Mouse (Mus musculus) embryonic fibroblast, embryonic 13.5 days (primary cell): ENCODE results near the gene Nup37. TPM values are rescaled to one million over a fixed set of nuclear protein-coding genes. Genes with fewer than 3 reads are reported as not detected.
A peak's percentile ranks its signal among the peaks of the same experiment; 100 is the strongest.

ENCODE experiments used
- H3K27ac ChIP-seq: 2 replicates; pipeline ENCODE4 v1.5.1; 2012; ENCODE audit warnings: low read length, control low read depth, inconsistent platforms; ENCODE audit not compliant: insufficient read depth
- H3K4me1 ChIP-seq: 2 replicates; pipeline ENCODE4 v1.6.1; 2011; ENCODE audit warnings: low read length; ENCODE audit not compliant: control insufficient read depth, insufficient read depth
- H3K4me3 ChIP-seq: 2 replicates; pipeline ENCODE4 v1.5.1; 2011; ENCODE audit warnings: mild to moderate bottlenecking, control low read depth, low read length; ENCODE audit not compliant: insufficient read depth
- CTCF ChIP-seq: IDR thresholded peaks from 2 replicates; pipeline ENCODE4 v1.5.1; 2011; ENCODE audit warnings: mild to moderate bottlenecking, control low read depth, low read length, moderate library complexity, borderline replicate concordance; ENCODE audit not compliant: insufficient read depth
- POLR2A ChIP-seq: IDR thresholded peaks from 2 replicates; pipeline ENCODE4 v1.6.1; 2011; ENCODE audit warnings: low read depth, mild to moderate bottlenecking, control low read depth, low read length, moderate library complexity
- polyA plus RNA-seq: library from polyadenylated mRNA; stranded (reverse); fragments of >200 nt; gene quantifications from 2 replicates; pipeline ENCODE4 v1.2.4, GENCODE M21; 2011; ENCODE audit warnings: low read depth; ENCODE audit not compliant: missing spikeins, insufficient read length

Gene Nup37
- polyA plus RNA-seq, 1 experiment = 42.6 TPM

- H3K4me1 ChIP-seq = no peaks in the 10 kb centered on the region
- no peak overlapping the region for H3K27ac ChIP-seq
- no peak for TF ChIP-seq POLR2A
- TF ChIP-seq CTCF = no peak
- no peak overlapping the region for H3K4me3 ChIP-seq
Observed at GRCm38 (mm10) chr10:88166158-88166557, 19.4 kb downstream of the Nup37 start.

DNA sequence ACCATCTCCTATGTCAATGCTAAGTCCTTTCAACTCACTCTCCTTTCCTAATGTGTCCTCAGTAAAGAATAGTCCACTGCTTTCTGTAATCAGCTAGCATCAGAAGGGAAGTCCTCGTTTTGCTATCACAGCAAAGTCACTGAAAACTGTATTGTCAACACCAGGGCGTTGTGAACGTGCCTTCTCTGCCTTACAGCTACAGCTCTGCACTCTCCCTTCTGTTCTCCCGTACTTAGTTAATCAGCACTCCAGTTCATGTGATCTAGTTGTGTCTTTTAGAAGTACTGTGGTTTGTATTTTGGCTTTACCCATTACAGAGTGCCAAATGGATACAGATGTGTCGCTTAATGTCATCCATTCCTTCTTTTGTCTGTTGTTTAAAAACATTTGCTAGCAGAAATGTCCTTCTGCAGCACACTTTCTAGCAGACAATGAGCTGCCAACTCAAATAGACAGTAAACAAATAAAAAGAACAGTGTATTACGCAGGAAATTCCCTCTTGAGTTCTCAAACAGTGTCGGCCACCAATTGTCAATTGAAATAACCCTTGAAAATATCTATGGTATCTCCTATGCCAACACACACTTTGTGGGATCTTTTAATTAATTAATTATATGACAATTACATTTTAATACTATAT lies 20.8 kb downstream of the Nup37 start:
- Histone ChIP-seq H3K4me1 (no peaks in the 10 kb centered on the region), H3K4me3 (no peak overlapping the region), H3K27ac (no peak overlapping the region)
- TF ChIP-seq CTCF (no peak), POLR2A (no peak)

GRCm38 (mm10) chr10:88200541-88200940 lies 53.7 kb downstream of the Nup37 start:
- no peak overlapping the region for H3K27ac ChIP-seq
- TF ChIP-seq CTCF (no peak), POLR2A (no peak)
- no peak overlapping the region for H3K4me3 ChIP-seq
- H3K4me1 ChIP-seq = no peaks in the 10 kb centered on the region

DNA sequence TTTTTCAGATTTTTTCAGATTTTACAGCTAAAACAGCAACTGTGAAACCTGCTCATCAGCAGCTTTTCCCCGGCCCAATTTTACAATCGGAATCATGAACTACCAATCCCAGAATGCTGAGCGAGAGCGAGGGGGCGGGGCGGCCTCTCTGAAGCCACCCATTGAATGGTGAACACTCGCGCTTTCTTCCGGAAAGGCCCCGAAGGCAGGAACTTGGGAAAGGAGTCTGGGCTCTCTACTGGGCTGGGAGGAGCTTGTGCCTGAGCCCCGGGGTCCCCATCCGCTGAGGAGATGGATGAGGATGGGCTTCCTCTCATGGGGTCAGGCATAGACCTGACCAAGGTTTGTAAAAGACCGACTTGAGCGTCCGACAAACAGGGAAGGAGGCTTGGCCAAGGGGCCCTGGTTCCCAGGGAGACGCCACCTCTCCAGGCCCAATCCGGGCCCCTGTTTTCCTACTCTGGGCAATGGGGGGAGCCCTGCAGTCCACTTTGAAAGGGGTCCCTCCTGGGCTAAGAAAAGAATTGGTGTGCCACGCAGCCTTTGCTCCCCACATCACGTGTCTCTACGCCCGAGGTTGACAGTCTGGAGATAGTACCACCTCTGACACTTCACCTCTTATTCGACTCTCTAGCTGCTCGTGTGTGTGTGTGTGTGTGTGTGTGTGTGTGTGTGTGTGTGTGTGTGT lies 54.3 kb downstream of the Nup37 start, which contains the start of gene Washc3:
Washc3 (plus strand) TSS at position 143 of the 688 bp plus-strand sequence.
- H3K4me1 ChIP-seq = peaks cover 2% of the 10 kb centered on the region; the same call in 1 of the 2 replicates
- H3K4me3 ChIP-seq = peak within 1 kb of the TSS; percentile 42
- peak within 1 kb of the TSS; percentile 1; the same call in 1 of the 2 replicates for H3K27ac ChIP-seq
- TF ChIP-seq POLR2A = peak; percentile 87
- no peak for TF ChIP-seq CTCF

DNA sequence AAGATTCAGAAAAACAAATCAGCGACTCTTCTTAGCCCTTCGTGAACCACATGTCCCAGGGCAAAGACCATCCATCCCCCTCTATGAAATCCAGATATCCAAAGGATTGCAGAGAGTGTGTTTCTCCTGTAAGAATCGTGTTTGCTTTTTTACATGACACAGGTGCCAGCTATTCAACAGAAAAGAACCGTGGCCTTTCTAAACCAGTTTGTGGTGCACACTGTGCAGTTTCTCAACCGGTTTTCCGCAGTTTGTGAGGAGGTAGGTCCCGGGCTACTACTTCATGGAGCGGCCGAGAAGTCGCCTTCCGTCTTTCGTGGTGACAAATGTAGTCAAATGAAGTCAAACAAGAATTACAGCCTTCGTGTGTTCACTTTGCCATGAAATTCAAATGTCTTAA lies 54.9 kb downstream of the Nup37 start:
- Histone ChIP-seq H3K4me3 (peak overlapping the region; percentile 42), H3K4me1 (peaks cover 2% of the 10 kb centered on the region; the same call in 1 of the 2 replicates), H3K27ac (peak overlapping the region; percentile 1; the same call in 1 of the 2 replicates)
- TF ChIP-seq CTCF (no peak), POLR2A (no peak)

DNA sequence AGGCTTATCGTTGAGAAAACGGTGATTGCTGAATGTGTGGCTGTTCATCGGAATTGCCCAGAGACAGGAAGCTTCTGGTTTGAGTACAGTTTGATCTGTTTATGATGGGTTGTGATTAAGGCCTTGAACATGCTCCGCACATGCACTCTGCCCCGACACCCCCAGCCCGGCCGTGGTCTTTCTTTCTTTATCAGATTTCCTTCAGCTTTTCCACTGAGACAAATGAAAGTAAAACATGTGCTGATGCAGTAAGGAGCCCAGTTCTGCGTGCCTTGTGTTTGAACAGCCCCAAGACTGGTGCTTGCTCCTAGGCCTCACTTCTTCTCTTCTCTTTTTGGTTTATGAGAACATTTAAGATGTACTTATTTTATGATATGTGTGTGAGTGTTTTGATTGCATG lies 55.8 kb downstream of the Nup37 start:
- H3K4me3 ChIP-seq = no peak overlapping the region
- H3K4me1 ChIP-seq = peaks cover 2% of the 10 kb centered on the region; the same call in 1 of the 2 replicates
- no peak for TF ChIP-seq CTCF
- TF ChIP-seq POLR2A = no peak
- no peak overlapping the region for H3K27ac ChIP-seq

DNA sequence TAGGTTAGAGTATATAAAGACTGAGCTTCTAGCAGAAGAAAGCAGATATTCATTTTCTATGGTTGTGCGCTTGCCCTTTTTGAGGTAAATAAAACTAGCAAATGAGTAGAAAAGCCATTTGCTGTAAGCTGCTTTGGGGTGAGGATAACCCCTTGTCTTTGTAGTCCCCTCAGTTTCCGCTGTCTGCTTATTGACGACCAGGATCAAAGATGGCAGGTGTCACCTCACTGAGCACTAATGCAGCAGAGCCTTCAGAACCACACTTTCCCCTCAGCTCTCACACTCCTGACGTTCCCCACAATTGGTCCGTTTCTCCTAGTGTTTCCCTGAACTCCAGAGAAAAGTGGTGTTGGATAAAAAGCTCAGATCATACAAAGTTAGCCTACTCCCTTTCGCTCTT lies 56.4 kb downstream of the Nup37 start:
- no peak overlapping the region for H3K27ac ChIP-seq
- no peak for TF ChIP-seq POLR2A

GRCm38 (mm10) chr10:88212644-88213043 lies 65.9 kb downstream of the Nup37 start:
- Histone ChIP-seq H3K27ac (no peak overlapping the region), H3K4me3 (no peak overlapping the region), H3K4me1 (no peaks in the 10 kb centered on the region)
- TF ChIP-seq CTCF (no peak), POLR2A (no peak)

More for the DNA sequence above, 56.4 kb downstream of the Nup37 start:
- Histone ChIP-seq H3K4me3 (no peak overlapping the region), H3K4me1 (peaks cover 2% of the 10 kb centered on the region; the same call in 1 of the 2 replicates)

DNA sequence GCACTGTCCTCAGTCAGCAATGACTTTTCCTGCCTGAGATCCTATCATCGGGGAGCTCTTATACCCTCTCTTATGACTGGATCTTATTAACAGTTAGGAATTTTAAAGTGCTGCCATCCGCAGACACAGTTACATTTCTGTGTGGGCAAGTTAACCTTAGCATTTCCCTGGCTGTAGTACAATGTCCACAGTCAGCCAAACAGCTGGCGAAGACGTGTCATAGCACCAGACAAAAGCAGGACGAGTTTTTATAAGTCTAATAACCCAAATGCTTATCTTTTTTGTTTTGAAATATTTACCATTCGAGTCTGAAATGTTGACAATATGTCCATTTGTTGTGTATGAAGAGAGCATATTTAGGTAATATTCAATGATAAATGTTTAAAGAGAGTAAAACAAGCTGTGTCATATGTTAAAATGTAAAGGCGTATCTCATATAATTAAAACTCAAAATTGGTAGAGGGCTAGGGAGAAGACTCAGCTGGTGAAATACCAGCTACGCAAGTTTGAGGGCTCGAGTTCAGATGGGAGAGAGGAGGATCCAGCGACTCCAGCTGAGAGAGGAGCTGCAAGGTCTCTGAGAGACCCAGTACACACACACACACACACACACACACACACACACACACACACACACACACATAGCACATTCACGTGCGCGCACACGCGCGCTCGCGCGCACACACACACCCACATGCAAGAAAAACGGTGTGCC lies 68.2 kb downstream of the Nup37 start:
- Histone ChIP-seq H3K4me1 (no peaks in the 10 kb centered on the region), H3K27ac (no peak overlapping the region), H3K4me3 (no peak overlapping the region)
- TF ChIP-seq POLR2A = no peak

DNA sequence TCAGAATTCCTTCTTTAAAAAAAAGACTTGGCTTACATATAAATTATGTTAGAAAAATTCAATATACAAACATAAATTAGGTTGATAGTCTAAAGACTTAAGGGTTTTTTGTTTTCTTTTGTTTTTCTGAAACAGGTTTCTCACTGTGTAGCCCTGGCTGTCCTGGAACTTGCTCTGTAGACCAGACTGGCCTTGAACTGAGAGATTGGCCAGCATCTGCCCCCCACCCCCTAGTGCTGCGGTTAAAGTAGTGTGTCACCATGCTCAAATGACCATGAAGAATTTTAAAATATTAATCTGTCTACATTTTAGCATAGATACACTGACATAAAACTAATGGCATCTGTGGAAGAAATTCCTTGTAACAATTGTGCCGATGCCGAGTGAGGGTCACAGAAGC lies 71.4 kb downstream of the Nup37 start:
- Histone ChIP-seq H3K27ac (no peak overlapping the region), H3K4me3 (no peak overlapping the region), H3K4me1 (no peaks in the 10 kb centered on the region; the same call in 1 of the 2 replicates)
- TF ChIP-seq POLR2A (no peak), CTCF (no peak)
